Mouse (Mus musculus) liver, embryonic 11.5 days (tissue): Measurements from ENCODE around the gene Oas1c. TPM values are rescaled to one million over a fixed set of nuclear protein-coding genes. Genes with fewer than 3 reads are reported as not detected.
A peak's percentile ranks its signal among the peaks of the same experiment; 100 is the strongest.

Source experiments
- ATAC-seq: fragments of 200-750 bp; cut with Nextera tagmentation; replicated peaks from 2 replicates; pipeline ENCODE4 v1.8.0; 2017; ENCODE audit warnings: moderate number of reproducible peaks, mild to moderate bottlenecking, moderate TSS enrichment, moderate library complexity; ENCODE audit not compliant: low FRiP score
- DNase-seq: peaks from one replicate; pipeline ENCODE4 v3.0.0-alpha.2; 2017; ENCODE audit warnings: low spot score
- H3K27ac ChIP-seq: fragments of 300-500 bp; sonication (generic); 2 replicates; pipeline ENCODE4 v1.5.1; 2014; ENCODE audit warnings: mild to moderate bottlenecking, low read depth, low read length, control low read depth
- H3K27me3 ChIP-seq: fragments of 300-500 bp; sonication (generic); replicated peaks from 2 replicates; pipeline ENCODE4 v1.6.1; 2014; ENCODE audit warnings: low read length, mixed read lengths; ENCODE audit not compliant: control insufficient read depth, insufficient read depth
- H3K36me3 ChIP-seq: fragments of 300-500 bp; sonication (generic); 2 replicates; pipeline ENCODE4 v1.6.1; 2014; ENCODE audit warnings: mild to moderate bottlenecking, low read length, moderate library complexity, mixed read lengths; ENCODE audit not compliant: control insufficient read depth, insufficient read depth
- H3K4me1 ChIP-seq: fragments of 300-500 bp; sonication (generic); replicated peaks from 2 replicates; pipeline ENCODE4 v1.6.1; 2014; ENCODE audit warnings: low read length, mixed read lengths; ENCODE audit not compliant: control insufficient read depth, insufficient read depth
- H3K4me2 ChIP-seq: fragments of 300-500 bp; sonication (generic); 2 replicates; pipeline ENCODE4 v1.6.1; 2014; ENCODE audit warnings: mild to moderate bottlenecking, control low read depth, moderate library complexity
- H3K4me3 ChIP-seq: fragments of 300-500 bp; sonication (generic); 2 replicates; pipeline ENCODE4 v1.5.1; 2014; ENCODE audit warnings: low read depth, low read length, control low read depth
- H3K9ac ChIP-seq: fragments of 300-500 bp; sonication (generic); 2 replicates; pipeline ENCODE4 v1.6.1; 2014; ENCODE audit warnings: low read depth, low read length, control low read depth
- H3K9me3 ChIP-seq: fragments of 300-500 bp; sonication (generic); 2 replicates; pipeline ENCODE4 v1.6.1; 2016; ENCODE audit warnings: low read length, inconsistent platforms, mixed read lengths; ENCODE audit not compliant: control insufficient read depth
- WGBS: fragments of 180-500 bp; shearing (Covaris S2); extraction: QIAGEN DNeasy Blood & Tissue Kit; methylation state at CpG from one replicate; pipeline ENCODE4 v1.1.7; 2014; 5-methylcytosine and 5-hydroxymethylcytosine counted together
- polyA plus RNA-seq: library from polyadenylated mRNA; unstranded; fragments of >200 nt; fragmentation: Nextera tagmentation; extraction: Ambion mirVana; gene quantifications from 2 replicates; pipeline ENCODE4 v1.2.1, GENCODE M21; 2014

The Oas1c gene
- 0.19 TPM in 1 of 2 replicates, not detected in the other for polyA plus RNA-seq

DNA sequence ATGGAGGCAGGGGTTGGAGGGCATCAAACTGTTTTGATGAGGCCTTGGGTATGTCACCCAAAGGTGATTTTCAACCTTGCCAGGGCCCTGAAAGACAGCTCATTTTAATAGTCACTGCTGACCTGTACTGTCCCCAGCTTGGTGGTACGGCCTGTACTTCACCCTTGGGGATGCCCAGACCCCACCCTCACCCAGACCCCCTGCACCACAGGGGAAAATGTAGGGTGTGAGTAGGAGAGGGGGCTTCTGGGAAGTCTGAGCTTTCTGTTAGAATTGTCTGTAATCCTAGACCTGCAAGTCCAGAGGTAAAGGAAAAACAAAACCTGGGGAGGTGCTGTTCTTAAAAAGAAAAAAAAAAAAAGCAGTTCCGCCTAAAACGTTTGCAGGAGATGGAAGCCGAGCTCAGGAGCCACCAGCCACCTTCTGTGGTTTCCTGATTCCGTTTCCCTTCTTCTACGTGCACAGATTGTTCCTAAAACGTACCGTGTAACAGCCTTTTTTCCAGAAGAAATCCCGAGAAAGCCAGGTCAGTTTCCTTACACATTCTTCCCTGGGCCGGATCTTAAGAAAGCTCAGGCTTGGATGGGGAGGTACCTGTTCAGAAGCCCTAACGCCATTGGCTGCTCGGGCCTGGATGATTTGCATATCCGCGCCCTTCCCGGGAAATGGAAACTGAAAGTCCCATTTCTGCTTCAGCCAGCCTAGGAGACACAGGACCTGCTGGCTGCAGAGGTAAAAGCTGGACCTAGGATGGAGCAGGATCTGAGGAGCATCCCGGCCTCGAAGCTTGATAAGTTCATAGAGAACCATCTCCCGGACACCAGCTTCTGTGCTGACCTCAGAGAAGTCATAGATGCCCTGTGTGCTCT is at the start of gene Oas1c:
Gene Oas1c (minus strand): TSS at position 564 of the 869 bp plus-strand sequence.
- Histone ChIP-seq H3K4me3 (peak within 1 kb of the TSS; percentile 56), H3K9ac (peak within 1 kb of the TSS; percentile 64), H3K27ac (no peak within 1 kb of the TSS), H3K9me3 (no peaks in the 10 kb centered on the region), H3K36me3 (no peaks in the 10 kb centered on the region), H3K4me2 (peak within 1 kb of the TSS; percentile 68), H3K27me3 (no peaks in the 10 kb centered on the region), H3K4me1 (no peaks in the 10 kb centered on the region)
- ATAC-seq: peak; percentile 77
- 7% methylated on average over 18 of the region's 18 CpGs for WGBS
- peak; percentile 60 for DNase-seq

DNA sequence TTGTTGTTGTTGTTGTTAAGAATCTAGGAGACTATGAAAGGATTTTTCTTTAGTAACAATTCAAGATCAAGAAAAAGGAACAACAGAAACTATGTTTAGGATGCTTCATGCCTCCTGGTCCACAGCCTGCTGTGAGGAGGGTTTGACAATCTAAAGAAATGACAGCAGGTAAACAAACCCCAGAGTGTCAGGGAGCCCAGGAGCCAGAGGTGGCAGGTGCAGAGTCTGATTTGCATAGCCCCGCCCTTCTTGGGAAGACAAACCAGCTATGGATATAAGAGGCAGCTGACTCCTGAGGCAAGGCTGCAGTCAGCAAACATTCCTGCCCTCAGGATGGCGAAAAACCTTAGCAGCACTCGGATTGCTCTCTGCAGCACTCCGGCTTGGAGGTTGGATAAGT is 48.8 kb upstream of the Oas1c start, which contains the start of gene Oas1h:
Gene Oas1h (plus strand): TSS at position 301 of the 400 bp plus-strand sequence.
- Histone ChIP-seq H3K9me3 (no peaks in the 10 kb centered on the region), H3K27ac (no peak within 1 kb of the TSS), H3K27me3 (no peaks in the 10 kb centered on the region), H3K4me2 (no peak within 1 kb of the TSS), H3K9ac (no peak within 1 kb of the TSS), H3K4me3 (no peak within 1 kb of the TSS), H3K36me3 (no peaks in the 10 kb centered on the region), H3K4me1 (no peaks in the 10 kb centered on the region)
- DNase-seq (no peak), ATAC-seq (no peak)
- WGBS: 49% methylated on average over 4 of the region's 4 CpGs

DNA sequence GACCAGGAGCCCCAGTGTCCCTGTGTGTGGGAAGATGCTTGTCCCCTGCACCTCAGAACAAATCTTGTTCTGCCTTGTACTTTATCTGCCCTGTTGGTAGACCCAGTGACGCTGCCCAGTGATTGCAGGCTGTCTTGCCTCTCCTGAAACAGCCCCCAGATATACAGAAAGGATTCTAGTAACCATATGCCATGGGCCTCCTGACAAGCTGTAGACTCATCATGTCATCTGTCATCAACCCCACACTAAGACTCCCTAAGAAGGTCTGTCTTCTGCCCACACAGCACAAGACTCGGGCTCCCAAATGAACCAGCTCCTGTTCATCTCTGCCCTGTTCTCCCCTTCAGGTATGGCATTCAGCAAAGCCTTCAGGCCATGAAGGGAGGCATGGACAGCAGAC is 46.9 kb upstream of the Oas1c start:
- WGBS: 64% methylated on average over 2 of the region's 2 CpGs
- ATAC-seq (no peak), DNase-seq (no peak)
- H3K4me1 ChIP-seq: no peaks in the 10 kb centered on the region
- no peak overlapping the region for H3K4me2 ChIP-seq
- H3K27ac ChIP-seq: no peak overlapping the region
- no peak overlapping the region for H3K9ac ChIP-seq
- H3K27me3 ChIP-seq: no peaks in the 10 kb centered on the region
- no peaks in the 10 kb centered on the region for H3K36me3 ChIP-seq
- H3K4me3 ChIP-seq: no peak overlapping the region
- no peaks in the 10 kb centered on the region for H3K9me3 ChIP-seq

DNA sequence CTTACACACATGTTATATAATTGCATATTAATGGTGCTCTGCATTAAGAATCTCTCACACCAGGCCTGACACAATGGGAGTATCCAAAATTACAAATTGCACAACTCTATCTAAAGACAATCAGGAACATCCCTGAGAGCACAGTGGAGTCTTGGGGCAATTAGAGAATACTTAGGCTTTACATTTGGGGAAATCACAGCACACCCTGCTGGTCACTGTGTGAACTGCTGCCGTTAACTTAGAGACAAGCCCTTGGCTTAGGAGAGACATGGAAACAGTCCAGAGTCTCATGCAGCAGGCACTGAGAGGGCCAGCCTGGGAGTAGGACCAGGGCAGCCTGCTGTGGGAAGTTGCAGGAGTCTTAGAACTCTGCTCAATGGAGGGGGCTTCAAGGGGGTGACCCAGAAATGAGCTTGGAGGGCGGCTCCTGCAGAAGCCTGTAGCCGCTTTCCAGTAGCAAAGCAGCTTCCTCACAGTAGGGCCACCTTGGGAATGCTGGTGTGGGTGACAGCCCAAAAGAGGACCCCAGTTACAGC is 37.4 kb upstream of the Oas1c start:
- Histone ChIP-seq H3K27ac (no peak overlapping the region), H3K36me3 (no peaks in the 10 kb centered on the region), H3K4me1 (no peaks in the 10 kb centered on the region), H3K9me3 (peaks cover 2% of the 10 kb centered on the region; the same call in 1 of the 2 replicates), H3K9ac (no peak overlapping the region), H3K4me2 (no peak overlapping the region), H3K27me3 (no peaks in the 10 kb centered on the region), H3K4me3 (no peak overlapping the region)
- 56% methylated on average over 3 of the region's 3 CpGs for WGBS
- DNase-seq (no peak), ATAC-seq (no peak)

DNA sequence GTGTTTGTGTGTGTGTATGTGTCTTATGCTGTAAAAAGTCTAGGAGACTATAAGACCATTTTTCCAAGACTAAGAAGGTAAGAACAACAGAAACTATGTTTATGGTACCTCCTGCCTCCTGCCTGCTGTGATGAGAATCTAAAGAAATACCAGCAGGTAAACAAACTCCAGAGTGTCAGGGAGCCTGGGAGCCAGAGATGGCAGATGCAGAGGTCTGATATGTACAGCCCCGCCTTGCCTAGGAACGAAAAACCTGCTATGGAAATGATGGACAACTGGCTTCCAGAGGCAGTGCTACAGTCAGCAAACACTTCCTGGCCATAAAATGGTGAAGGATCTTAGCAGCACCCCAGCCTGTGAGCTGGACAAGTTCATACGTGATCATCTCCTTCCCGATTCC is 34.8 kb upstream of the Oas1c start, which contains the start of gene Oas1f:
Gene Oas1f (plus strand): TSS at position 301 of the 400 bp plus-strand sequence.
- Histone ChIP-seq H3K9ac (no peak within 1 kb of the TSS), H3K4me3 (no peak within 1 kb of the TSS), H3K36me3 (no peaks in the 10 kb centered on the region), H3K9me3 (no peaks in the 10 kb centered on the region), H3K27ac (no peak within 1 kb of the TSS), H3K27me3 (no peaks in the 10 kb centered on the region), H3K4me1 (no peaks in the 10 kb centered on the region), H3K4me2 (no peak within 1 kb of the TSS)
- WGBS: 69% methylated on average over 4 of the region's 4 CpGs
- DNase-seq: no peak
- no peak for ATAC-seq

DNA sequence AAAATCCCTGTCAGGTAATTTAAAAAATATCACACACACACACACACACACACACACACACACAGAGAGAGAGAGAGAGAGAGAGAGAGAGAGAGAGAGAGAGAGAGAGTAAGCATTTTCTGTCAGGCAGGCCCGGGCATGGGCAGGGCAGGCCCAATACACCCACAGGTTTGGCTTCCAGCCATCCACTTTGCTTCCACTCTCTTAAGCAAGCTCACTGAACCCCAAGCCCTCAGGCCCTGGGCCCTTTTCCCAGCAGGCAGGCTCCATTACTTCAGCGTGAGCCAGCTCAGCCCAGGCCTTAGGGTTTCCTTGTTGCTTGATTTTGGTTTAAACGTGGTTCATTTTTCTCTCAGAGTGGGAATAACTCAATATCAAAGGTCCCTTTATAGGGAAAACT is 32.4 kb upstream of the Oas1c start:
- Histone ChIP-seq H3K27ac (no peak overlapping the region), H3K4me1 (no peaks in the 10 kb centered on the region), H3K9me3 (no peaks in the 10 kb centered on the region), H3K36me3 (no peaks in the 10 kb centered on the region), H3K4me3 (no peak overlapping the region), H3K27me3 (no peaks in the 10 kb centered on the region), H3K9ac (no peak overlapping the region), H3K4me2 (no peak overlapping the region)
- ATAC-seq (no peak), DNase-seq (no peak)
- WGBS: 82% methylated on average over 3 of the region's 3 CpGs

DNA sequence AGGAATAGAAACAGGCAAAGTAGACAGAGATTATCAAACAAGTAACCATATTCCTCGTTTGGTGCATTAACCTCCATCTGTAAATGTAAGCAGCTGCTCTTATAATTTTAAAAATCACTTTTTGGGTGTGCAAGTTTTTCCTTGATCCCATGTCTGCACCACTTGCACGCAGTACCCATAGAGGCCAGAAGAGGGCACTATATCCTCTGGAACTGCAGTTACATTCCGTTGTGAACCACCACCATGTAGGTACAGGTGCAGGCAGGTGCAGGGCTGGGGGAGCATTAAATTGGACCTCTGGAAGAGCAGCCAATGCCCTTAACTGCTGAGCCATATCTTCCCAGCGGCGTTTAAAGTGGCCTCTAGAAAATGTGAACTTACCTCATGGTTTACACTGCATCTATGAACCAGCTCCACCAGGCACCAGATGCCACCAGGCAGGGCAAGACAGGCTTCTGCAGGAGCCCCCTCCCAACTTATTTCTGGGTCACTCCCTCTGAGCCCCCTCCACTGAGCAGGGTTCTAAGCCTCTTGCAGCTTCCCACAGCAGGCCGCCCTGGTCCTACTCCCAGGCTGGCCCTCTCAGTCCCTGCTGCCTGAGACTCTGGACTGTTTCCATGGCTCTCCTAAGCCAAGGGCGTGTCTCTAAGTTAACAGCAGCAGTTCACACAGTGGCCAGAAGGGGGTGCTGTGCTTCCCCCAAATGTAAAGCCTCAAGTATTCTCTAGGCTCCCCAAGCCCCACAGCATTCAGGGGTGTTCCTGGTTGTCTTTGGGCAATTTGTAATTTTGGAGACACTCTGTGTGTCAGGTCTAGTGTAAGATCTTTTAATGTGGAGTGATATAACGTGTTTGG is 24.6 kb upstream of the Oas1c start:
- WGBS: 11% methylated on average over 8 of the region's 8 CpGs
- H3K36me3 ChIP-seq: no peaks in the 10 kb centered on the region
- peak; percentile 35 for DNase-seq
- H3K9ac ChIP-seq: no peak overlapping the region
- no peak overlapping the region for H3K4me2 ChIP-seq
- H3K4me3 ChIP-seq: no peak overlapping the region
- no peak overlapping the region for H3K27ac ChIP-seq
- ATAC-seq: no peak
- no peaks in the 10 kb centered on the region for H3K4me1 ChIP-seq
- 0 out of 2 replicates have a peak, but pooled peaks cover 2% of the 10 kb centered on the region for H3K27me3 ChIP-seq
- no peaks in the 10 kb centered on the region for H3K9me3 ChIP-seq
